Mouse (Mus musculus) forebrain, postnatal 0 days (tissue): ENCODE results near the gene Tbxa2r. TPM values are rescaled to one million over a fixed set of nuclear protein-coding genes. Genes with fewer than 3 reads are reported as not detected.

Source experiments
- ATAC-seq: fragments of 200-750 bp; cut with Nextera tagmentation; 2 replicates; pipeline ENCODE4 v1.8.0; 2017; ENCODE audit warnings: mild to moderate bottlenecking, moderate library complexity
- DNase-seq: peaks from one replicate; pipeline ENCODE4 v3.0.0-alpha.2; 2015
- H3K27ac ChIP-seq: fragments of 300-500 bp; sonication (generic); 2 replicates; pipeline ENCODE4 v1.5.1; 2014; ENCODE audit warnings: low read depth, mild to moderate bottlenecking, antibody characterized with exemption, low read length, moderate library complexity, mixed read lengths
- H3K27me3 ChIP-seq: fragments of 300-500 bp; sonication (generic); 2 replicates; pipeline ENCODE4 v1.6.1; 2014; ENCODE audit warnings: mild to moderate bottlenecking, low read length, mixed read lengths; ENCODE audit not compliant: insufficient read depth
- H3K36me3 ChIP-seq: fragments of 300-500 bp; sonication (generic); 2 replicates; pipeline ENCODE4 v1.6.1; 2014; ENCODE audit warnings: mild to moderate bottlenecking, moderate library complexity; ENCODE audit not compliant: insufficient read depth
- H3K4me1 ChIP-seq: fragments of 300-500 bp; sonication (generic); 2 replicates; pipeline ENCODE4 v1.6.1; 2014; ENCODE audit warnings: antibody characterized with exemption; ENCODE audit not compliant: insufficient read depth
- H3K4me2 ChIP-seq: fragments of 300-500 bp; sonication (generic); 2 replicates; pipeline ENCODE4 v1.6.1; 2014; ENCODE audit warnings: low read depth, mild to moderate bottlenecking, moderate library complexity
- H3K4me3 ChIP-seq: fragments of 300-500 bp; sonication (generic); 2 replicates; pipeline ENCODE4 v1.5.1; 2014; ENCODE audit warnings: low read depth, low read length, mixed read lengths
- H3K9ac ChIP-seq: fragments of 300-500 bp; sonication (generic); 2 replicates; pipeline ENCODE4 v1.6.1; 2014; ENCODE audit warnings: mild to moderate bottlenecking
- H3K9me3 ChIP-seq: fragments of 300-500 bp; sonication (generic); 2 replicates; pipeline ENCODE4 v1.6.1; 2016; ENCODE audit warnings: low read length
- CTCF ChIP-seq: sonication (generic); IDR thresholded peaks from 2 replicates; pipeline ENCODE4 v1.5.1; 2016; ENCODE audit warnings: antibody characterized with exemption, control low read depth, low read depth
- WGBS: fragments of 180-500 bp; shearing (Covaris S2); extraction: QIAGEN DNeasy Blood & Tissue Kit; methylation state at CpG from one replicate; pipeline ENCODE4 v1.1.7; 2014; 5-methylcytosine and 5-hydroxymethylcytosine counted together
- polyA plus RNA-seq: library from polyadenylated mRNA; unstranded; fragments of >200 nt; fragmentation: Nextera tagmentation; extraction: Ambion mirVana; gene quantifications from 2 replicates; pipeline ENCODE4 v1.2.1, GENCODE M21; 2015
- total RNA-seq: library from RNA; depleted of rRNA; stranded (reverse); fragments of >200 nt; gene quantifications from 2 replicates; pipeline ENCODE4 v1.2.3, GENCODE M21; 2014; rRNA removed

Tbxa2r gene
- total and polyA plus RNA-seq, 2 experiments from 2014 or later: 3.3 to 3.9 TPM

DNA sequence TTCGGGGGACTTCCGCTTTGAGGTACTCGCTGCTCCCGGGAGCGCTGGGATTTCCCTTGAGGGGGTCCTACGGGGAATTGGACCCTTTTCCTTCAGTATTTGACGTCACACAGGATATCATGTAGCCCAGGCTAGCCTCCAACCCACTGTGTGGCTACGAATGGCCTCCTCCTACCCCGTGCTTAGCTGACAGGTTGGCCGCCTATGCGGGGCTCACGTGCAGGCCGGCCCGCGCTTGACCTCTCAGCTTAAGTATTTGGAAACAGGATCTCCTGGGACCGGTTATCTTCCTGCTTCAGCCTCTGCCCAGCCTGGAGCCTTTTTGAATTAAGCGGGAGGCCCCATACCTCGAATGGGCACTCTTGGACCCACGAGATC is 56.1 kb downstream of the Tbxa2r start:
- peaks cover 36% of the 10 kb centered on the region for H3K36me3 ChIP-seq
- DNase-seq (no peak), ATAC-seq (peak; percentile 37)
- H3K4me2 ChIP-seq: peak overlapping the region; percentile 85
- H3K9ac ChIP-seq: peak overlapping the region; percentile 86
- peak overlapping the region; percentile 72 for H3K4me3 ChIP-seq
- no peaks in the 10 kb centered on the region for H3K9me3 ChIP-seq
- peak overlapping the region; percentile 90 for H3K27ac ChIP-seq
- 3% methylated on average over 19 of the region's 19 CpGs for whole genome bisulfite sequencing
- no peak for TF ChIP-seq CTCF
- H3K4me1 ChIP-seq: peaks cover 11% of the 10 kb centered on the region
- no peaks in the 10 kb centered on the region for H3K27me3 ChIP-seq

Other genes with a start within 250 kb of the Tbxa2r start
Only the 30 nearest of the 33 such genes appear.
- gene Map2k2, start 222.8 kb upstream of the Tbxa2r start, total RNA-seq: 194 and 215 TPM in 2 replicates
- 167 and 194 TPM in 2 replicates for gene Map2k2, start 222.8 kb upstream of the Tbxa2r start, polyA plus RNA-seq
- 21.6 and 27.2 TPM in 2 replicates for gene Zbtb7a, start 193.5 kb upstream of the Tbxa2r start, total RNA-seq
- 12.4 and 15.7 TPM in 2 replicates for gene Zbtb7a, start 193.5 kb upstream of the Tbxa2r start, polyA plus RNA-seq
- gene Pias4, start 160.8 kb upstream of the Tbxa2r start, total RNA-seq: 30.1 and 32.5 TPM in 2 replicates
- gene Pias4, start 160.8 kb upstream of the Tbxa2r start, polyA plus RNA-seq: 28.1 and 35.8 TPM in 2 replicates
- gene Eef2, start 152.1 kb upstream of the Tbxa2r start, total RNA-seq: 2,084 and 2,175 TPM in 2 replicates
- gene Eef2, start 152.1 kb upstream of the Tbxa2r start, polyA plus RNA-seq: 466 and 485 TPM in 2 replicates
- gene Dapk3, start 145.7 kb upstream of the Tbxa2r start, total RNA-seq: 64.6 and 68.9 TPM in 2 replicates
- 58.1 TPM in 2 replicates for gene Dapk3, start 145.7 kb upstream of the Tbxa2r start, polyA plus RNA-seq
- gene 4930442H23Rik, start 144.9 kb upstream of the Tbxa2r start, total RNA-seq: not detected in 2 replicates
- gene 4930442H23Rik, start 144.9 kb upstream of the Tbxa2r start, polyA plus RNA-seq: 0.11 and 0.24 TPM in 2 replicates
- 0.08 TPM in 1 of 2 replicates, not detected in the other for gene Nmrk2, start 126.7 kb upstream of the Tbxa2r start, total RNA-seq
- gene Nmrk2, start 126.7 kb upstream of the Tbxa2r start, polyA plus RNA-seq: not detected in 2 replicates
- 163 and 170 TPM in 2 replicates for gene Atcay, start 97.9 kb upstream of the Tbxa2r start, total RNA-seq
- gene Atcay, start 97.9 kb upstream of the Tbxa2r start, polyA plus RNA-seq: 78.8 and 79.2 TPM in 2 replicates
- 51.0 and 52.1 TPM in 2 replicates for gene Zfr2, start 95.6 kb upstream of the Tbxa2r start, total RNA-seq
- 13.0 and 18.7 TPM in 2 replicates for gene Zfr2, start 95.6 kb upstream of the Tbxa2r start, polyA plus RNA-seq
- 87.3 and 113 TPM in 2 replicates for gene Matk, start 75.8 kb upstream of the Tbxa2r start, total RNA-seq
- 66.4 and 79.4 TPM in 2 replicates for gene Matk, start 75.8 kb upstream of the Tbxa2r start, polyA plus RNA-seq
- 90.2 and 94.9 TPM in 2 replicates for gene Mrpl54, start 61.8 kb upstream of the Tbxa2r start, total RNA-seq
- 134 and 148 TPM in 2 replicates for gene Mrpl54, start 61.8 kb upstream of the Tbxa2r start, polyA plus RNA-seq
- 43.3 and 44.6 TPM in 2 replicates for gene Apba3, start 61.8 kb upstream of the Tbxa2r start, total RNA-seq
- 22.8 and 24.8 TPM in 2 replicates for gene Apba3, start 61.8 kb upstream of the Tbxa2r start, polyA plus RNA-seq
- 6.3 and 8.5 TPM in 2 replicates for gene Tjp3, start 37.1 kb upstream of the Tbxa2r start, total RNA-seq
- gene Tjp3, start 37.1 kb upstream of the Tbxa2r start, polyA plus RNA-seq: 5.7 and 6.4 TPM in 2 replicates
- gene Pip5k1c, start 35.8 kb upstream of the Tbxa2r start, total RNA-seq: 189 and 229 TPM in 2 replicates
- gene Pip5k1c, start 35.8 kb upstream of the Tbxa2r start, polyA plus RNA-seq: 110 and 130 TPM in 2 replicates
- gene Cactin, start 7.6 kb upstream of the Tbxa2r start, total RNA-seq: 24.2 and 43.4 TPM in 2 replicates
- gene Cactin, start 7.6 kb upstream of the Tbxa2r start, polyA plus RNA-seq: 19.9 and 24.2 TPM in 2 replicates
- 0.15 TPM in 1 of 2 replicates, not detected in the other for gene Gipc3, start 14.5 kb downstream of the Tbxa2r start, total RNA-seq
- not detected in 2 replicates for gene Gipc3, start 14.5 kb downstream of the Tbxa2r start, polyA plus RNA-seq
- 15.1 and 21.6 TPM in 2 replicates for gene Hmg20b, start 21.7 kb downstream of the Tbxa2r start, total RNA-seq
- 25.1 and 25.2 TPM in 2 replicates for gene Hmg20b, start 21.7 kb downstream of the Tbxa2r start, polyA plus RNA-seq
- 19.8 and 23.4 TPM in 2 replicates for gene Mfsd12, start 28.8 kb downstream of the Tbxa2r start, total RNA-seq
- 10.1 TPM in 2 replicates for gene Mfsd12, start 28.8 kb downstream of the Tbxa2r start, polyA plus RNA-seq
- gene 4930404N11Rik, start 37.1 kb downstream of the Tbxa2r start, total RNA-seq: not detected in 2 replicates
- gene 4930404N11Rik, start 37.1 kb downstream of the Tbxa2r start, polyA plus RNA-seq: 0.16 and 0.20 TPM in 2 replicates
- 60.2 and 67.2 TPM in 2 replicates for gene Fzr1, start 49.8 kb downstream of the Tbxa2r start, total RNA-seq
- gene Fzr1, start 49.8 kb downstream of the Tbxa2r start, polyA plus RNA-seq: 128 and 132 TPM in 2 replicates
- gene Dohh, start 55.7 kb downstream of the Tbxa2r start, total RNA-seq: 126 and 139 TPM in 2 replicates
- gene Dohh, start 55.7 kb downstream of the Tbxa2r start, polyA plus RNA-seq: 111 and 125 TPM in 2 replicates
- gene Gm48551, start 55.7 kb downstream of the Tbxa2r start, total RNA-seq: 2.5 and 3.3 TPM in 2 replicates
- 5.0 and 7.3 TPM in 2 replicates for gene Gm48551, start 55.7 kb downstream of the Tbxa2r start, polyA plus RNA-seq
- 5.8 and 16.6 TPM in 2 replicates for gene Gm48552, start 60.3 kb downstream of the Tbxa2r start, total RNA-seq
- 1.9 and 3.7 TPM in 2 replicates for gene Gm48552, start 60.3 kb downstream of the Tbxa2r start, polyA plus RNA-seq
- gene Smim24, start 64.3 kb downstream of the Tbxa2r start, total RNA-seq: 0.77 and 1.3 TPM in 2 replicates
- 1.7 TPM in 2 replicates for gene Smim24, start 64.3 kb downstream of the Tbxa2r start, polyA plus RNA-seq
- 9.0 and 14.5 TPM in 2 replicates for gene Nfic, start 126.9 kb downstream of the Tbxa2r start, total RNA-seq
- gene Nfic, start 126.9 kb downstream of the Tbxa2r start, polyA plus RNA-seq: 14.8 and 23.1 TPM in 2 replicates
- 122 and 166 TPM in 2 replicates for gene Celf5, start 154.0 kb downstream of the Tbxa2r start, total RNA-seq
- gene Celf5, start 154.0 kb downstream of the Tbxa2r start, polyA plus RNA-seq: 59.9 and 71.3 TPM in 2 replicates
- 83.3 and 105 TPM in 2 replicates for gene Ncln, start 167.7 kb downstream of the Tbxa2r start, total RNA-seq
- gene Ncln, start 167.7 kb downstream of the Tbxa2r start, polyA plus RNA-seq: 57.1 and 65.0 TPM in 2 replicates
- 0.38 TPM in 1 of 2 replicates, not detected in the other for gene S1pr4, start 171.4 kb downstream of the Tbxa2r start, total RNA-seq
- gene S1pr4, start 171.4 kb downstream of the Tbxa2r start, polyA plus RNA-seq: 0.31 and 0.39 TPM in 2 replicates
- gene Gna15, start 195.5 kb downstream of the Tbxa2r start, total RNA-seq: 1.3 and 1.5 TPM in 2 replicates
- 1.3 and 1.6 TPM in 2 replicates for gene Gna15, start 195.5 kb downstream of the Tbxa2r start, polyA plus RNA-seq
- gene Gna11, start 216.5 kb downstream of the Tbxa2r start, total RNA-seq: 110 and 114 TPM in 2 replicates
- gene Gna11, start 216.5 kb downstream of the Tbxa2r start, polyA plus RNA-seq: 126 and 133 TPM in 2 replicates